Mouse (Mus musculus) ovary, adult 18-20 months (tissue): Measurements from ENCODE around the gene Atg5.

Experiments used
- DNase-seq: peaks from one replicate; pipeline ENCODE4 v3.0.0; 2022; ENCODE audit warnings: low spot score, mixed read lengths

Atg5 gene

DNA sequence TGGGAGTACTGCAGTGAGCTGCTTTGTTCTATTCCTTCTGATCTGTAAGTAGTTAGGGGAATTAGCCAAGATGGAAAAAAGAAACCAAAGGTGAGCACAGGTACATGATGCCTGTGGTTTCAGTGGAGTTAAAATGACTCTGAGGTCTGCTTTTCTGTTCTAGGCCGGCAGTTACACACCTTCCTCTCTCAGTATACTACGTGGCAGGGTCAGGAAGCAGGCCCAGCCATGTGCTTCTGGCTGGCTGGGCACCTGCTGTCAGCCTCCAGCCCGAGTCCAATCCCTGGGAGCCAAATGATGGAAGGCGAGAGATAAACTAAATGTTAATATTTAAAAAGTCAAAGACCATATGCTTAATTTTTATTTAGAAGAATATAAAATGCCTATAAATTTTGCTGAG, 85.3 kb downstream of the Atg5 start:
- no peak for DNase-seq

DNA sequence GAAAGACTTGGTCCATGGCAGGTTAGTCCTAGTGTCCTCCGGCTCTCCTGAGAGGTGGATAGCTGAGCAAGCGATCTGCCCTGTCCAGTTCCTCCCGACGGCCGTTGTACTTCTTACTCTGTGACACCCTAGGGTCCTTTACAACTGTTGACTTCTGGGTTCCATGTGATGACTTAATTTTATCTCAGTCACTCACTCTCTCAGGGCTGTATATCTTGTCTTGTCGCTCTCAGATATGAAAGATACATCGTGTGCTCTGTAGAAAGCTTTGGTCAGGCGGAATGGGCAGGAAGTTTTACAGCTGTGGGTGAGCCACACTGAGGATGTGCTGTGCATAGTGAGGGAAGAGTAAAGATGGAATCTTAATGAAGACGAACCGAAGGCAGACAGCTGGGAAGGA, 86.2 kb downstream of the Atg5 start:
- no peak for DNase-seq

DNA sequence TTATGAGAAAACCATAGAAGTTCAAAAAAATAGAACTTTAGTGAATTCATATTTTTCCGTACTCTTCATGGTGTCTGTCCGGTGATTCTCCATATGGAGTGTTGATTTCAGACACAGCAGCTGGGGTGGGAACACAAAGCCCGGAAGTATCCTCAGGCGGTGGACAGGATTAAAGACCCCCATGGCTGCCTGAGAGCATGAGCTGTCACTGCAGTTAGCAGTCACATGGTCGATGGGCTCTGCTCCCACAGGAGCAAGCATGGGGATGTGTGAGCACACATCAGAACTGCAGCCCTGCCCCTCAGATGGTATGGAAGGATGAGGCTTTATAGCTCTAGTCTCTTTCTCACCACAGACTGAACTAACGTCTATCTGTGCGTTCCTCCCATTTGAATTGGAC, 87.1 kb downstream of the Atg5 start:
- DNase-seq: no peak

DNA sequence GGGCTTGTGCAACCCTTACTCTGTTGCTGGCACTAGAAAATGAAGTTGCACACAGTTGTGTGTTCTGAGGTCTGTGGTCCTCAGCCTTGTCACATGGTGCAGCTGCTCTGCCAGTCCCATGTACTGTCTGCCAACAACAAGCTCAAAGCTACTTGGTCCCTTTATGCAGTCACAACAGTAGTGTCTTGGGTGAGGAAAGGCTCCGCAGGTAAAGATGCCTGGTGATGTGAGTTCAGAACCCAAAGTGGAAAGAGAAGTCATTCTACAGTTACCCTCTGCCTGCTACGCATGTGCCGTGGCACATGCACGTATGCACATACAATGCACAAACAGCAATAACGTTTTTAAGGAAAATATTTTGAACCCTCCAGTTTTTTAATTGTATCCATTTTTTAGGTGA, 88.5 kb downstream of the Atg5 start:
- DNase-seq: no peak

DNA sequence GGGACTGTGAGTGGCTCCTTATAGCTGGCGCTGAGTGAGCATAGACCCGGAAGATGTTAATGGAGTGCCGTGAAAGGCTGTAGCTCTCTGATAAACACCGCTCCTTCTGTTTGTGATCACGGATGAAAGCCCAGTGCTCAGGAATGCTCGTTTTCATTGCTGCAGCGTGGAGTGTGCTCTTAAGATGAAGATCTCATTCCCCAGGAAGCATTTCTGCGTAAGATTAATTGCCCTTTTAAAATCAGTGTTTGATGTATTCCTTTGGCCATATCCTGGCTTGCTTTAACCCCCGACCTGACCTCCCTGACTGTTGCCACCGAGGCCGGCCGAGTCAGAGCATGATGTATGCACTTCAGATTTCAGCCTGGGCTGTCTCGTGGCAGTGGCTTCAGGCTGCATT, 89.2 kb downstream of the Atg5 start:
- no peak for DNase-seq

DNA sequence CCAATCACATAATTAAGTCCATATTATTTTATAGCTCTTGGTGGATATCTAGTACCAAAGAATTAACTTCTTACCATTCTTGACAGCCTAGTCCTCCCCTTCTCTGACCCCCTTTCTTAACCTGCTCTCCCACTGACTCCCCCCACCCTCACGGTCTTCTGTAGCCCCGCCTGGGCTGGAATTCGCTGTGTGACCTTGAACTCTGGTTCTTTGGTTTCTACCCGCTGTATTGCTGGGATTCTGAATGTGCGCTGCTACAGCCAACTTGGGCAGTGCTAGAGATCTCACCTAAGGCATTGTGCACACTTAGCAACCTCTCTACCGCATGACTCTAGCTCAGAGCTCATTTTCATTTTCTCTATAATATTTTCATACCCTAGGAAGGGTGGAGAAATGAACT, 90.7 kb downstream of the Atg5 start:
- no peak for DNase-seq

DNA sequence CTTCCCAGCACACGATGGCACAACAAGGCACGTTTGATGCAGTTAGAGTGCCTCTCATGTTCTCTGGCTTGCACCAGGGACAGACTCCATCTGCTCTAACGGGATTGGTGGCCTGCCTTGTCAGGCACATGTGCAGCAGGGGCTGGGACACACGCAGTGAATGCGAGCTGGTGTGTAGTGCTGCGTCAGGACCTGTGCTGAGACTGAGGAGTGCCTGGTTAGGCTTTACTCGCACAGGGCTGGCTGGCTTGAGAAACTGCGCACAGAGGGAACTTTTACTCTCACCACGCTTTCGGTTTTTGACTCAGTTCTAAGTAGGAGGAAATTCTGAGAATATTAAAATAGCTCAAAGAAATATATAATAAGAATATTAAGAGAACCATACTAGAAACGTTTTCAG, 92.5 kb downstream of the Atg5 start:
- DNase-seq: no peak

DNA sequence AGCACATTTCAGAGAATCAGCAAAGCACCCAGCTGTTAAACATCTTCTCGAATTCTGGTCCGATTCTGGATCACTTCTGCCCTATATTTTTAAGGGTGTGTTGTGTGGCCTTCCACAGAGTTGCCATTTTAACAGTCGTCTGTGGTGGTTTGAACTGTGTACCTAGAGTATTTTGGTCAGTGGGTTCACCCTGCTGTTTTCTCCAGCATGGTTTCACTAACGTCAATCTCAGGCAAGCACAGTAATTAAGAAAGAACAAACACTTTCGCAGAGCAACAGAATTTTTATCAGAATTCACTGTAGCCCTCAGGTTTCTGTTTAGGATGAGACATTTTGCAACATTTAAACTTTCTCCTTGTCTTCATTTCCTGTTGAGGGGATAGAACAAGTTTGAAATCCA, 94.3 kb downstream of the Atg5 start:
- no peak for DNase-seq

DNA sequence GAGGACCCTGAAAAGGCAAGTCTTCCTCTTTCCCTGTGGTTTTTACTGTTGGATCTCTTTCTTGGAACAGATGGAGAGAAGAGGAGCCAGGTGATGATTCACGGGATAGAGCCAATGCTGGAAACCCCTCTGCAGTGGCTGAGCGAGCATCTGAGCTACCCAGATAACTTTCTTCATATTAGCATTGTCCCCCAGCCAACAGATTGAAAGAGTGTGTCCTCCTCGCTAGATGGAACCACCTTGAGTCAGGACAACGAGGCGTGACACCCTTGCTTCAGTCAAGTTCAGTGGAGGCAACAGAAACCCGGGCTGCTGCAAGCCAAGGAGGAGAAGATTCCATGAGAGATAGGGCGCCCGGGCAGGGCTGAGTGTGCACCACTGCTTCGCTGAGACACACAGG, 94.7 kb downstream of the Atg5 start:
- DNase-seq: no peak

DNA sequence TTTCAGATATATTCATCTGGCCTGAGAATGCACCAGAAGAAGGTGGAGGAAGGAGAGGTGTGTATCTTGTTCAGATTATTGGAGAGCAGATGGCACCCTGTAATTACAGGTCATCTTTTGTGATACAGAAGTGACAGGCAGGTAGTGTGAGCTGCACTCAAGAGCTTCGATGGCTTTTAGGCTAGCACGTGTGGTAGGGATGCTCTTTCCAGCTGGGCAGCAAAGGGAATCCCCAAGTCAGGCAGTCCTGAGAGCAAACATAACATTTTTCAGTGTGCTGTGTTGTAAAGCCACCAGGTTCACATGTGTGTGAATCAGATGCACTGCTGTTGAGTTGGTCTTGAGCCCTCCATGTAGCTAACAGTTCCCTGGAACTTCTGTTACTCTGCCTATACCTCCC, 98.0 kb downstream of the Atg5 start:
- DNase-seq: no peak

DNA sequence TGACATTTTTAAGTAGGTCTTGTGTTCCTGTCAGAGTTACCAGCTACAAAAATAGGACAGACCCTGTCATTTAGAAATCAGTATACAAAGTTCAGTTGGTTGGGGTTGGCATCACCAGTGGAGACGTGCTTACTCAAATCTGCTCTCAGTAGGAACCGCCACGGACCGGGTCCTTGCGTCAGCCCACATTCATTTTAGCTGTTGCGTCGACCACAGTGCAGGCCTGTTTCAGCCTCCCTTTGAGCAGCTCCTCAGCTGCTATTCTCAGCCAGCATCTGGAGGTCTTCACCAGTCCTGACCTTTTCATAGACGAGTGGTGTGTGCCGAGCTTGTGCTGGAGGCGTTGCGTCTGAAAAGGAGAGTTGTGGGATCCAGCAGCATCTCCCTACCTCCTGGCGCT, 98.9 kb downstream of the Atg5 start:
- no peak for DNase-seq

DNA sequence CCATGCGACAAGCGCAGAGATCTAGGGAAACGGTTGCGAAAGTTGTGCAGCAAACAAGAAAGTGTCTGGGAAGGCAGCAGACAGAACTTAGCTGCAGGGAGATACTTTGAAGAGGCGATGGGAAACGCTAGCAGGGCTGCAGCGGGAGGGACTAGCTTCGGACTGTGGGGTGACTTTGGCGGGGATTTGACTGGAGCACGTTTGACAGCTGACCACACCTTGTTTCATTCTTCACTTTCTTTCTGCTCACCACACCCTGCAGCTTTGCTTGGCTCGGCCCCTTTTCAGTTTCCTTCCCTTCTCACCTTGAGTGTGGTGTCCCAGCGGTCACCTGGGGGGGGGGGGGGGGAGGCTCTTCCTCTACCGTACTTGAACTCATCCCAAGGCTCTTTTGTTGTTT, 100.4 kb downstream of the Atg5 start:
- DNase-seq: no peak

DNA sequence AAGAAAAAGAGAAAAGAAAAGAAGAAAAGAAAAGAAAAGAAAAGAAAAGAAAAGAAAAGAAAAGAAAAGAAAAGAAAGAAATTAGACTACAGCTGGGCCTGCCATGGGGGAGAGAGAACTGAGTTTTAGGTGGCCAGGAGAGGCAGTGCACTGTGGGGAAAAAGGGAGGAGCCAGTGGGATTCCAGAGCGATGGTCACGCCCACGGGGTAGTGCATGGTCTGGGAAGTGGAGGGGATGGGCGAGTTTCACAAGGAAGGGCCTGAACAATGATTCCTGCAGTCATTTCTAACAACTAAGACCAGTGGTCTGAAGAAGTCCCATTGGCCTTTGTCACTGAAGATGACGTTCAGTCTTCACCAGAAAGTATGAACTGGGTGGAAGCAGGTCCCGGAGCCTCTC, 102.5 kb downstream of the Atg5 start:
- no peak for DNase-seq

DNA sequence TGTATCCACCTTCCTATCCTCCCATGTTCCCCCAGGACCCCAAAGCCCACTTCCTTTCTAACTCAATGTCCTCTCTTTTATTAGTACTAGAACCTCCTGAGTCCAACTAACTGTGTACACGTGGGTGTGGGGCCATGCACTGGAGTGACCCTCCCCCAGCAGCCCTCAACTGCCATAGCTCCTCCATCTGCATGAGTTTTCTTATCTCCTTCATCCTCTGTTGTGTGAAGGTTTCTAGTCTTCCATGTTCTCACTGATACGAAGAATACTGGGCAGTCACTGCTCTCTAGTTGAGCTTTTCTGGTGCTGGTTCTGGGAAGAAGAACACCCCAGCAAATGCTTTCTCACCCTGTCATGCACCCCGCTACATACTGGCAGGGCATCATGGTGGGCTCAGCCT, 104.1 kb downstream of the Atg5 start:
- no peak for DNase-seq

DNA sequence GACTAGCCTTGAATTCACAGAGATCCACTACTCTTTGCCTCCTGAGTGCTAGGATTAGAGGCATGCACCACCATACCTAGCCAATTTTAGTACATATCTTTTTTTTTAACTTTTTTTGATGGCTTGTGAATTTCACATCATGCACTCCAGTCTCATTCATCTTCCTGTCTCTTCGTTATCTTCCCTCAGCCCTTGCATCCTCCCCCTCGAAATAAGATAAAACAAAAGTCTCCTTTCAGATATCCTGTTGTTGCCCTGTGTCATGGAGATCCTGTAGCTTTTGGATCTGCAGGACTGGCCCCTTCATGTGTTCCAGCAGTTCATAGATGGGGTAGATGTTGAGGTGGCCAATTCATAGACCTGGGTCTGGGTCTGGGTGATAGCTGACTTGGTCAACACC, 106.5 kb downstream of the Atg5 start:
- no peak for DNase-seq

DNA sequence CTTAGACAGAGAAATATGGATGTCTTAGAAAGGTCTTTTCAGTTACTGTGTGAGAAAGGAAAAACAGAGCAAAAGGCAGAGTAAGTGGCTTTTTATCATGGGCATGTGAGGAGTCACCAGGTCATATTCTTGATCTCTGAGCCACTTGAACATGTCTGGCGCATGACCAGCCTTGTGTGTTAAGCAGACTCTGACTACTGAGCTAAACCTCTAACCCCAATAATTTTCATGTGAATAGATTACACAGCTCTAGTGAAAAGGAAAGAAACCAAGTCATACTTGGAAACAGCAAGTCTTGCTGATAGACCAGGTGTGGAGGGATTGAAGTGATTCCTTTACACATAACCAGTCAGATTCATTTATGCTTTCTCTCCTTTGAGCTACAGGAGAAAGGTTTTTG, 107.3 kb downstream of the Atg5 start:
- DNase-seq: no peak

DNA sequence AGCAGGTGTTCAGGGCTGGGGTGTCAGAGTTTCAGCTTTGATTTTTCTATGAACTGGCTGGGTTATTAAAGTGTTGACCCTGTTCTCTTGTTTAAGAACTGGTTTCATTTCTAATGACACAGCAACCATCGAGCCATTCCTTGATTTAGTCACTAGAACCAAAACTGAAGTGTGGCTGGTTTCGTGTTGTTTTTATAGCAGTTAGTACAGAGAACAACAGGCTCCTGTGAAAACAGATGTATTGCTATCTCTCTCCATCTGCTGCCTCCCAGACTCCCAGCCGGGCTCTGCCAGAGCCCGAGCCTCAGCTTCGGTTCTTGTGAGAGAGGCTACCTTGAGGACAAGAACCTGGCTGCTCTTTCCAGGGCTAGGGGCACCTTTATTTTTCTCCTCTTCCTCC, 109.7 kb downstream of the Atg5 start:
- DNase-seq: no peak

DNA sequence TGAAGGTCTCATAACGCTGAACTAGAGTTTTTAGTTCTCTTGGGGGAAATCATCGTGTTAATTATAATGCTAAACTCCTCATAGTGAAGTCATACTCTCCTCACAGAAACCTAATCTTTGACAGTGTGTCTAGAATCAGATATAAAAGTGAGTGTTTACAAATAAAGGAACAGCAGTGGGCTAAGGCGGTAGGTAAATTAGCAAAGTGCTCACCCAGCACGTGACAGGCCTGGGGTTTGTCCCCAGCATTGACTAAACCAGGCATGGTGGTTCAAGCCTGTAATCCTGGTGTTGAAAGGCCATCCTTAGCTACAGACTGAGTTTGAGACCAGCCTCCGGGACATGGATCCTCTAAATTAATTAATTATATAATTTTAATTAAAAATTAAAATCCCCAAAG, 110.2 kb downstream of the Atg5 start:
- no peak for DNase-seq

DNA sequence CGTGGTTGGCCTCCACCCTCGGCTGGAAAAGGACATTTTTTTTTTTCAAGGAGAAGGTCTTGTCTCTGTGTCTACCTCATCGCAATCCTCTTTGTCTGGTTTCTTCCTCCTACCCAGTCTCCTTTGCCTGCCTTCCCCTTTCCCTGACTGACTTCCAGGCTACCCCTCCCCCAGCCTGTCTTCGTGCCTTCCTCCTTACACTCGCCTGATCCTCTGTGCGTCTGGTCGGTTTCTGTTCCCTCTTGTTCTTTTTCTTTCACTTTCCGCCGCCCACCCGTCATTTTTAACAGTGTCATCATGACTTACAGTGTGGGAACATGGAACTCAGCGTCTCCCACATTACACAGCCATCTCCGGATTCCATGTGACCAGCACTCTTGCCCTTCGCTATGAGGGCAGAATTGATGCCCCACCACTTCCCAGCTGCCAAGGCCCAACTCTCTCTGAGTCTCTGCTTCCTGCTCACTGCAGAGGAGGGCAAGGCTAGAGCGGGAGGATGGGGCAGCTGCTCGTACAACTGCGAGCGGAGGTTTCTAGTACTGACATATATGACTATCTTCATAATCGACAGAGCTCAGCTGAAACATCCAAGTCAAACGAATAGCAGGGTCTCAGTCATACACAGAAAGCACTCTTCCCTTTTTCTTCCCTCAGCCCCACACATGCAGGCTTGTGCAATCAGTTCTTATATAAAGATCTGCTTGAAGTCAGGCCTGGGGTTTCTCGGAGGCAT, 112.5 kb downstream of the Atg5 start:
- no peak for DNase-seq

DNA sequence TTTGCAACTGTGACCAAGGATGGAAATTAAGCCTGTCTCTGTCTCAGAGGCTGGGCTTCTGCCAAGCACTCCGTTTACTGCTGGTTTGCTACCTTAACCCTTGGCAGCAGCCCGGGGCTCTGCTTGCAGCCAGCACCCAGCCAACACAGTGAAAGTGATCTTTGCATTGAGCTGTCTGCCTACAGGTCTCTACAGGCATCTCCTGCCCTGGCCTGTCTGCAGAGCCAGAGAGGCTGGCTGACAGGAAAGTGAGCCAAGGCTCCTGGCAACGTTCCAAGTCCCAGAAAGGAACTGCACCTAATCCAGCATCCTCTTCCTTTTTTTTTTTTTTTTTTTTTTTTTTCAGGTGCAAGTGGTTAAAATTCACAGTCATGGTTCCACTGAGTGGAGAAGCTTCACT, 113.2 kb downstream of the Atg5 start:
- no peak for DNase-seq

DNA sequence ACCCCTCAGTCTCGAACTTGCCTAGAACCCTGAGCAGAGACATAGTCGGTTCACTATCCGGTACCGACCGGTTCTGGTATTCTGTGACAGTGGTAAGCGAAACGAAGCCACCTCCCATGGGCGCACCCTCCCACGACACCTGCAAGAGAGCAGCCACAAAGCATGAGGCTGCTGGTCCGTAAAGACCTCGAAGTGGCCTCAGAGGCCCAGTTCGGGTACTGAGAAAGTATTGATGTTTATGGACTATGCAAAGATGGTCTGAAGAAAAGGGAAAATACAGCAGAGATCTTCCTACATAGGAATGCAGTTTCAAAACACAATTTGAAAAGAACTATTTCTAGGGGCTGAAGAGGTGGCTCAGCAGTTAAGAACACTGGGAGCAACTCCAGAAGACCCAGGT, 113.8 kb downstream of the Atg5 start:
- DNase-seq: no peak

DNA sequence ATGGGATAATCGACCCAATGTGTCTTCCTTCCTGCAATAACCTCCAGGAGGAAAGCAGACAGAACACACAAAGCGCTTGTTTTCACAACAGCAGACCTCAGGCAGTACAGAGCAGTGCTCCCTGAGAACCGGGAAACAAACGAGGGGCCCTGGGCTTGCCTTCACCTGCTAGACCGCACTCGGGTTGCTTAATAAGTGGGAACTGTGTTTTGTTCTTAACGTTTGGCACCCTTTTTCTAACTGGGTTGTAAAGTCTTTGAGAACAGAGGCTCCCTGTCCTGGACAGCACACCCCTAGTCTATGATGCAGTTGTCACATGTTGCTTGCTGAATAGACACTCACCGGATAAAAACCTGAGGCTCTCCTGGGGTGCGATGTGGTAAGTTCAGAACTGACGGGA, 115.1 kb downstream of the Atg5 start:
- DNase-seq: no peak

DNA sequence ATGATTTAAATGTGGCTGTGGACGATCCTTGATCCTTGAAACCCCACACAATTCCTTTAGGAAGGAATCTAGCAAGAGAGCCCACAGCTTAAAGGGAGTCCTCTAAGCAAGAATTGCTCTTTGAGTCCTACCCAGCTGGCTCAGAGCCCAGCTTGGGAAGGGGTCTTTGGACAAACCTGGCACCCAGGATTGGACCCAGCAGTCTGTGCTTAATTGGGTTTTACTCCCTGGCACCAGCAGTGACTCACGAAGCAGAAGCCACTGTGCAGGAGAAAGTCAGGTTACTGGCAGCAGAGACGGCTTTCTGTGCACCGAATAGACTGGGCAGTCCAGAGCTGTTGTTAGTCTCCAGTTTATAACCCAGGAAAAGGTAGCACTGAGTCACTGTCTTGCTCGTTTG, 117.1 kb downstream of the Atg5 start:
- no peak for DNase-seq

DNA sequence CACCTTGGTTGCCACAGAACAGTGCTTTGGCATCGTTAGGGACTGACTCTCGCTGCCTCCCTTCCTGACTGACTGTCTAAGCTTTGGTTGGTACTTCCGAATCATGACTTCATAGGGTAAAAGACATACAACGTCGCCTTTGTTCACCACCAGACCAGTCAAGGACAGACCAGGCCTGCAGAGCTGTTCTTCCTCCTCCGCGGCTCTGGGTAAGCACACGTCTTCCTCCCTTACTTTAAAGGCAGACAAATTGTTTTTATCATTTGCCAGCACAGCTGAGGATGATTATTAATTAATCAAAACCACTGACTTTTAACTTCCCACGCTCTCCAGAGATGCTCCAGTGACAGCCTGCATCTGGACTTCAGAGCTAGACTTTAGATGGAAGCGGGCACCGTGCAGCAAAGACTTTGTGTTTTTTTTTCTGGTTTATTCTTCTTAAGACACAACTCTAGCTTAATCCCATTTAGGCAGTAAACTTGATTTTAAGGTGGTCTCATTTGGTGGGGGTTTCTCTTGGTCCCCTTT, 120.6 kb downstream of the Atg5 start:
- DNase-seq: no peak

DNA sequence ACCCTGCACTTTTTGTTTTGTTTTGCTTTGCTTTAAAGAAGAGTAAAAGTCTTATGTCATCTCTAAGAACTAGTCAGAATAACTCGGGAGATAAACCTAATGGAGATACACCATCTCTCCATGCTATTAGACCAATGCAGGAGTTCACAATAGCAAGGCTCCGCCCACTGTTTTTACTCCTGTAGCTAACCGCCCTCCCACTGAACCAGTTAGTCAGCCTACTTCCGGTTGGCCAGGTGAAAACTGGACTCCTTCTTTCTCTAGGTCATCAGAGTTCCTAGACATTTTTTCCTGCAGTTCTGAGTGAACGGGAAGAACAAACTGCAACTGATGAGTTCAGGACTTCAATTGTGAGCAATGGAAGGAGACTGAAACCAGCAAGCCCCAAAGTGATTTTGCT, 122.1 kb downstream of the Atg5 start:
- no peak for DNase-seq
